Mouse (Mus musculus): ENCODE measurements around the gene Olfr488. TPM values are rescaled to one million over a fixed set of nuclear protein-coding genes. Genes with fewer than 3 reads are reported as not detected.
"Not testable (repeated sequence)": the region's sequence is repeated elsewhere in the genome, so short reads cannot be mapped to it uniquely, and the experiment has no call there.

Gene Olfr488
- total RNA-seq (2021) = not detected
- not detected in 2 replicates for polyA plus RNA-seq (2012; rRNA removed)
- long read RNA-seq = 0 reads

DNA sequence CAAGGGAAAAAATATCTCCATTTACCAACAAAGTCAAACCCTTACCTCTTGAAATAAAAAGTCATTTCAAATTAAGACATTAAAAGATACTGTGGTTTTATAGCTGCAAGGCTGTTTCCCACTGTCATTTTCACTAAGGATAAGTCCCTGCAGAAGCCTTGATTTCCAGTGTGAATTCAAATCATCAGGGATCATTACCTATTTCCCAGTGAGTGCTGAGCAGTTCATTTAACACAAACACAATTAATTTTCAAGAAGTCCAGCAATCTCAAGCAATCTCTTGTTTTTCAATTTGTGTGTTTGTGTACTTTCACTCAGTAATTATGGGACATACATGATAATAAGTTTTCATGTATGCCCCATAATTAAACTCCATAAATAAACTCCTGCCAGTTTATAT is at the start of gene Olfr488:
Gene Olfr488, minus strand, starts transcription at position 101 of the 400 bp plus-strand sequence.
- DNase-seq = no peak
- H3K36me3 ChIP-seq (ENCODE audit: control insufficient read depth, insufficient read depth, low read length) = no peaks in the 10 kb centered on the region
- H3K79me2 ChIP-seq (replicated peaks; ENCODE audit: control insufficient read depth, insufficient read depth, low read length) = no peaks in the 10 kb centered on the region

DNA sequence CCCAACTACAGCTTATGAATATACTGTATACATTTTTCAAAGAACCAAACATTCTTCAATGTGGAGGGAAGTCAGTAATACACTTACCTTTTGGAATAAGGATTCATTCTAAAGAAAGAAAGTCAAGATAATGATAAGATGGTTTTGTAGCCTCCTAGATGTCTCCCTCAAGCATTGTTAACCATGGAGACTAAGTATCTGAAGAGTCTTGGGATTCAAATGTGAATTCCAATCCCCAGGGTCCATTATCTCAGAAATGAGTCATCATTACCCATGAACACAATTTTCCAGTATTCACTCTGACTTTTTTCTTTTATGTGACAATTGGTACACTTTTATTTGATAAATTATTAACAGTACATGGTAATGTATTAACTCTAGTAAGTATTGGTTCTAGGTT is 30.7 kb upstream of the Olfr488 start, which contains the start of gene Olfr490:
Gene Olfr490, minus strand, starts transcription at position 101 of the 400 bp plus-strand sequence.
- Histone ChIP-seq H3K79me2 (replicated peaks; ENCODE audit: control insufficient read depth, insufficient read depth, low read length) (no peaks in the 10 kb centered on the region), H3K27ac (no peak within 1 kb of the TSS), H3K27me3 (ENCODE audit: control insufficient read depth, insufficient read depth, low read length) (no peaks in the 10 kb centered on the region), H3K9ac (ENCODE audit: low read depth, low read length) (no peak within 1 kb of the TSS), H3K36me3 (ENCODE audit: control insufficient read depth, insufficient read depth, low read length) (no peaks in the 10 kb centered on the region), H3K4me1 (ENCODE audit: control insufficient read depth, insufficient read depth, low read length) (no peaks in the 10 kb centered on the region), H3K4me3 (no peak within 1 kb of the TSS)
- intact Hi-C loops (cut with DNase I) = no loop called here
- DNase-seq = no peak
- TF ChIP-seq POLR2A (IDR thresholded peaks at IDR 0.05; ENCODE audit: insufficient read depth, low read depth, low read length) = no peak
- TF ChIP-seq CTCF (IDR thresholded peaks at IDR 0.05) = no peak
- TF ChIP-seq EP300 (IDR thresholded peaks at IDR 0.05; ENCODE audit: insufficient read depth, low read depth, low read length) = no peak

More for the DNA sequence above, at the start of gene Olfr488:
- Histone ChIP-seq H3K4me3 (no peak within 1 kb of the TSS), H3K4me1 (ENCODE audit: control insufficient read depth, insufficient read depth, low read length) (no peaks in the 10 kb centered on the region), H3K9ac (ENCODE audit: low read depth, low read length) (no peak within 1 kb of the TSS), H3K27me3 (ENCODE audit: control insufficient read depth, insufficient read depth, low read length) (no peaks in the 10 kb centered on the region), H3K27ac (no peak within 1 kb of the TSS)
- TF ChIP-seq EP300 (IDR thresholded peaks at IDR 0.05; ENCODE audit: insufficient read depth, low read depth, low read length) (no peak), CTCF (IDR thresholded peaks at IDR 0.05) (no peak), POLR2A (IDR thresholded peaks at IDR 0.05; ENCODE audit: insufficient read depth, low read depth, low read length) (no peak)
- intact Hi-C loops (cut with DNase I) = no loop called here

DNA sequence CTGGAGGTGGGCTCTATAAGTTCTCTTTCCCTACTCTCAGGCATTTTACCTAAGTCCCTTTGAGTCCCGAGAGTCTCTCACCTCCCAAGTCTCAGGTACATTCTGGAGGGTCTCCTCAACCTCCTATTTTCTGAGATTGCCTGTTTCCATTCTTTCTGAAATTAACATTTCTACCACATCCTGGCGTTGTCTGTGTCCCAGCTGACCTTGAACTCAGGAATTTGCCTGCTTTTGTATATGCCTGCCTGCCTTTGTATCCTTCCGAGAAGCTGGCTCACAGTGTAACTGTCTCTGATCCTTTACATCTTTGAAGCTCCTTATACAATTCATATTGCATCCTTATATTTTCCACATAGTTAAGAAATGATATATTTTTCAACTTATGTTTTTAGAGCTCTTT is 24.6 kb downstream of the Olfr488 start:
- H3K79me2 ChIP-seq (replicated peaks; ENCODE audit: control insufficient read depth, insufficient read depth, low read length) = no peaks in the 10 kb centered on the region
- no peak overlapping the region for H3K4me3 ChIP-seq
- H3K27ac ChIP-seq = no peak overlapping the region
- no peak overlapping the region for H3K9ac ChIP-seq (ENCODE audit: low read depth, low read length)
- H3K36me3 ChIP-seq (ENCODE audit: control insufficient read depth, insufficient read depth, low read length) = no peaks in the 10 kb centered on the region
- H3K27me3 ChIP-seq (ENCODE audit: control insufficient read depth, insufficient read depth, low read length) = no peaks in the 10 kb centered on the region
- H3K4me1 ChIP-seq (ENCODE audit: control insufficient read depth, insufficient read depth, low read length) = no peaks in the 10 kb centered on the region
- no peak for DNase-seq
- intact Hi-C loops (cut with DNase I) = no loop called here
- WGBS = 53% methylated on average over 3 of the region's 3 CpGs
- no peak for TF ChIP-seq POLR2A (IDR thresholded peaks at IDR 0.05; ENCODE audit: insufficient read depth, low read depth, low read length)

DNA sequence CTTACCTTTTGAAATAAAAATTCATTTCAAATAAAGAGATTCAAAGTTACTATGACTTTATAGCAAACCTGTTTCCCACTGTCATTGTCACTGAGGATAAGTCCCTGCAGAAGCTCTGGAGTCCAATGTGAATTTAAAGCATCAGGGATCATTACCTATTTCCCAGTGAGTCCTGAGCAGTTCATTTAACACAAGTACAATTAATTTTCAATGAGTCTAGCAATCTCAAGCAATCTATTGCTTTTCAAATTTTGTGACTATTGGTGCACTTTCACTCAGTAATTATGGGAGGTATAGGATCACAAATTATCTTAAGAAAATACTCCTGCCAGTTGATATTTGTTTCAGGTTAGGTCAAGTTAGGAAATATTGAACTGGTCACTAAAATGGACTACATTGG is 43.6 kb downstream of the Olfr488 start, which contains the start of gene Olfr487:
Gene Olfr487, minus strand, starts transcription at position 101 of the 400 bp plus-strand sequence.
- H3K9ac ChIP-seq (ENCODE audit: low read depth, low read length); H3K4me1 ChIP-seq (ENCODE audit: control insufficient read depth, insufficient read depth, low read length); DNase-seq; H3K79me2 ChIP-seq (replicated peaks; ENCODE audit: control insufficient read depth, insufficient read depth, low read length); H3K36me3 ChIP-seq (ENCODE audit: control insufficient read depth, insufficient read depth, low read length); H3K27me3 ChIP-seq (ENCODE audit: control insufficient read depth, insufficient read depth, low read length); H3K27ac ChIP-seq; H3K4me3 ChIP-seq; intact Hi-C loops (cut with DNase I): not testable (repeated sequence)

Other genes starting within 250 kb of the Olfr488 start
- not detected for gene Olfr478, start 224.4 kb downstream of the Olfr488 start, total RNA-seq (2021)
- gene Olfr478, start 224.4 kb downstream of the Olfr488 start, polyA plus RNA-seq (2012; rRNA removed) = not detected in 2 replicates
- gene Olfr479, start 207.7 kb downstream of the Olfr488 start, total RNA-seq (2021) = not detected
- gene Olfr479, start 207.7 kb downstream of the Olfr488 start, polyA plus RNA-seq (2012; rRNA removed) = not detected in 2 replicates
- not detected for gene Olfr480, start 191.0 kb downstream of the Olfr488 start, total RNA-seq (2021)
- gene Olfr480, start 191.0 kb downstream of the Olfr488 start, polyA plus RNA-seq (2012; rRNA removed) = not detected in 2 replicates
- not detected for gene Olfr481, start 178.5 kb downstream of the Olfr488 start, total RNA-seq (2021)
- gene Olfr481, start 178.5 kb downstream of the Olfr488 start, polyA plus RNA-seq (2012; rRNA removed) = not detected in 2 replicates
- under 1 TPM; 0.68 to 0.91 TPM for gene Olfr482, start 160.8 kb downstream of the Olfr488 start, total RNA-seq (2021)
- gene Olfr482, start 160.8 kb downstream of the Olfr488 start, polyA plus RNA-seq (2012; rRNA removed) = not detected in 2 replicates
- gene Olfr483, start 157.5 kb downstream of the Olfr488 start, total RNA-seq (2021) = not detected
- not detected in 2 replicates for gene Olfr483, start 157.5 kb downstream of the Olfr488 start, polyA plus RNA-seq (2012; rRNA removed)
- not detected for gene Olfr484, start 130.9 kb downstream of the Olfr488 start, total RNA-seq (2021)
- not detected in 2 replicates for gene Olfr484, start 130.9 kb downstream of the Olfr488 start, polyA plus RNA-seq (2012; rRNA removed)
- not detected for gene Olfr485, start 98.5 kb downstream of the Olfr488 start, total RNA-seq (2021)
- gene Olfr485, start 98.5 kb downstream of the Olfr488 start, polyA plus RNA-seq (2012; rRNA removed) = not detected in 2 replicates
- not detected for gene Olfr486, start 85.6 kb downstream of the Olfr488 start, total RNA-seq (2021)
- gene Olfr486, start 85.6 kb downstream of the Olfr488 start, polyA plus RNA-seq (2012; rRNA removed) = not detected in 2 replicates
- gene Olfr487, start 43.7 kb downstream of the Olfr488 start, total RNA-seq (2021) = not detected
- not detected in 2 replicates for gene Olfr487, start 43.7 kb downstream of the Olfr488 start, polyA plus RNA-seq (2012; rRNA removed)
- not detected for gene Olfr490, start 30.6 kb upstream of the Olfr488 start, total RNA-seq (2021)
- not detected in 2 replicates for gene Olfr490, start 30.6 kb upstream of the Olfr488 start, polyA plus RNA-seq (2012; rRNA removed)
- gene Olfr491, start 55.1 kb upstream of the Olfr488 start, total RNA-seq (2021) = not detected
- gene Olfr491, start 55.1 kb upstream of the Olfr488 start, polyA plus RNA-seq (2012; rRNA removed) = not detected in 2 replicates
- gene Olfr492, start 65.3 kb upstream of the Olfr488 start, total RNA-seq (2021) = not detected
- not detected in 2 replicates for gene Olfr492, start 65.3 kb upstream of the Olfr488 start, polyA plus RNA-seq (2012; rRNA removed)
- not detected for gene Olfr493, start 88.6 kb upstream of the Olfr488 start, total RNA-seq (2021)
- gene Olfr493, start 88.6 kb upstream of the Olfr488 start, polyA plus RNA-seq (2012; rRNA removed) = not detected in 2 replicates
- not detected for gene Olfr494, start 107.0 kb upstream of the Olfr488 start, total RNA-seq (2021)
- not detected in 2 replicates for gene Olfr494, start 107.0 kb upstream of the Olfr488 start, polyA plus RNA-seq (2012; rRNA removed)
- gene Olfr495, start 134.8 kb upstream of the Olfr488 start, total RNA-seq (2021) = not detected
- gene Olfr495, start 134.8 kb upstream of the Olfr488 start, polyA plus RNA-seq (2012; rRNA removed) = not detected in 2 replicates
- gene Olfr497, start 162.1 kb upstream of the Olfr488 start, total RNA-seq (2021) = not detected
- gene Olfr497, start 162.1 kb upstream of the Olfr488 start, polyA plus RNA-seq (2012; rRNA removed) = not detected in 2 replicates
- gene Olfr498, start 207.0 kb upstream of the Olfr488 start, total RNA-seq (2021) = not detected
- not detected in 2 replicates for gene Olfr498, start 207.0 kb upstream of the Olfr488 start, polyA plus RNA-seq (2012; rRNA removed)